Mouse (Mus musculus) thymus, adult 2 months (tissue): Measurements from ENCODE around the gene Ddb2.

ENCODE experiments used
- CTCF ChIP-seq: fragments of 200-500 bp; IDR thresholded peaks from 2 replicates; pipeline ENCODE4 v1.5.1; 2012; ENCODE audit warnings: mild to moderate bottlenecking, control low read depth, low read length, moderate library complexity, borderline replicate concordance; ENCODE audit not compliant: control insufficient read depth, poor library complexity, insufficient read depth; ENCODE audit errors: extremely low read depth
- POLR2A ChIP-seq: fragments of 200-500 bp; IDR thresholded peaks from 2 replicates; pipeline ENCODE4 v1.6.1; 2012; ENCODE audit warnings: mild to moderate bottlenecking, low read length, control low read depth, moderate library complexity; ENCODE audit not compliant: control insufficient read depth, poor library complexity, insufficient read depth; ENCODE audit errors: extremely low read depth

DNA sequence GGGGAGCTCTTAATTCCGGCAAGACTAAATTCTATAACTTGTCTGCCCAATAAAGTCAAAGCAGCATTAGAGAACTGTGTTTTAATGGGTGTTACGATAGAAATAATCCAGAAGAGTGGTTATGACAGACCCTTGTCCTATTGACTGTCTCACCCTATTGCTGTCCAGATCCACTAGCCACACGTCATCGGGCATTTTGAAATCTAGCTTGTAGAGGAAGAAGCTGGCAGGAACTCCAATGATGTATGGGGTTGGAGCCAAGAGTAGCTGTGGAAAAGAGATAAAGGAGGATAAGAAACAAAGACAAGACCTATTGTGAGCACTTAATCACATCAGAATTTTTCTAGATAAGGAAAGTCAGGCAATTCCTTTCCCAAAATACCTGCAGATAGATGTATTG lies 61.3 kb downstream of the Ddb2 start:
- TF ChIP-seq CTCF (no peak), POLR2A (no peak)
